Mouse (Mus musculus): Measurements from ENCODE around the gene Slc30a1.

GRCm38 (mm10) chr1:191925496-191925895 lies 18.9 kb downstream of the Slc30a1 start:
- TF ChIP-seq CTCF (conservative IDR thresholded peaks at IDR 0.05; ENCODE audit: insufficient read depth, insufficient read length, low read depth, low read length) (no peak), POLR2A (IDR thresholded peaks at IDR 0.05; ENCODE audit: low read depth, low read length) (no peak)
